Mouse (Mus musculus) myocyte (in vitro differentiated cells): Measurements from ENCODE around the gene Lbr.

ENCODE experiments used
- CEBPB ChIP-seq: IDR thresholded peaks from 2 replicates; pipeline ENCODE4 v1.6.1; 2011; ENCODE audit warnings: mild to moderate bottlenecking, moderate library complexity; ENCODE audit not compliant: poor library complexity, insufficient read depth, severe bottlenecking
- E2F4 ChIP-seq: IDR thresholded peaks from one replicate; pipeline ENCODE4 v1.6.1; 2011; ENCODE audit warnings: mild to moderate bottlenecking, control low read depth, moderate library complexity; ENCODE audit not compliant: insufficient read depth
- MAX ChIP-seq: IDR thresholded peaks from one replicate; pipeline ENCODE4 v1.6.1; 2011; ENCODE audit warnings: low read depth, mild to moderate bottlenecking, control low read depth
- MYOD1 ChIP-seq, 3 experiments: IDR thresholded peaks; one replicate each; pipeline ENCODE4 v1.6.1; 2011; ENCODE audit warnings: control low read depth in 2 of 3, low read depth in 2 of 3, mild to moderate bottlenecking in 2 of 3, moderate library complexity in 1 of 3; ENCODE audit not compliant: insufficient read length in 2 of 3, control insufficient read depth in 1 of 3
- POLR2A ChIP-seq: IDR thresholded peaks from one replicate; pipeline ENCODE4 v1.6.1; 2011; ENCODE audit warnings: low read depth, mild to moderate bottlenecking, control low read depth, moderate library complexity; ENCODE audit not compliant: insufficient read length
- POLR2AphosphoS2 ChIP-seq: IDR thresholded peaks from one replicate; pipeline ENCODE4 v1.6.1; 2011; ENCODE audit warnings: low read depth, control low read depth; ENCODE audit not compliant: insufficient read length
- REST ChIP-seq: IDR thresholded peaks from one replicate; pipeline ENCODE4 v1.6.1; 2011; ENCODE audit warnings: mild to moderate bottlenecking, control low read depth, moderate library complexity; ENCODE audit not compliant: insufficient read depth, insufficient read length
- TCF12 ChIP-seq: IDR thresholded peaks from one replicate; pipeline ENCODE4 v1.6.1; 2011; ENCODE audit warnings: mild to moderate bottlenecking, control low read depth; ENCODE audit not compliant: poor library complexity, insufficient read depth, severe bottlenecking
- TCF3 ChIP-seq: IDR thresholded peaks from one replicate; pipeline ENCODE4 v1.6.1; 2011; ENCODE audit warnings: low read depth, control low read depth; ENCODE audit not compliant: insufficient read length
- USF1 ChIP-seq: IDR thresholded peaks from one replicate; pipeline ENCODE4 v1.6.1; 2011; ENCODE audit warnings: low read depth, mild to moderate bottlenecking, control low read depth, moderate library complexity

GRCm38 (mm10) chr1:181851521-181852310 is 8.9 kb upstream of the Lbr start:
- no peak for TF ChIP-seq E2F4
- no peak for TF ChIP-seq CEBPB
- no peak for TF ChIP-seq MAX
- TF ChIP-seq MYOD1 (IDR thresholded peaks at IDR 0.05; ENCODE audit: control insufficient read depth in 1 of 3, insufficient read length in 2 of 3, low read depth in 2 of 3), result no peak
- no peak for TF ChIP-seq POLR2A
- no peak for TF ChIP-seq POLR2AphosphoS2
- no peak for TF ChIP-seq USF1
- no peak for TF ChIP-seq TCF12
- TF ChIP-seq TCF3, result no peak
- TF ChIP-seq REST, result no peak
